Mouse (Mus musculus) hindbrain, embryonic 16.5 days (tissue): ENCODE results near the gene Klk1b3. TPM values are rescaled to one million over a fixed set of nuclear protein-coding genes. Genes with fewer than 3 reads are reported as not detected.
A peak's percentile ranks its signal among the peaks of the same experiment; 100 is the strongest.
"Not testable (repeated sequence)": the region's sequence is repeated elsewhere in the genome, so short reads cannot be mapped to it uniquely, and the experiment has no call there.

Experiments used
- ATAC-seq: fragments of 200-750 bp; cut with Nextera tagmentation; 2 replicates; pipeline ENCODE4 v1.8.0; 2017; ENCODE audit warnings: moderate TSS enrichment, moderate library complexity
- H3K27ac ChIP-seq: fragments of 300-500 bp; sonication (generic); 2 replicates; pipeline ENCODE4 v1.5.1; 2014; ENCODE audit warnings: low read depth, mild to moderate bottlenecking, control low read depth, low read length, moderate library complexity
- H3K27me3 ChIP-seq: fragments of 300-500 bp; sonication (generic); replicated peaks from 2 replicates; pipeline ENCODE4 v1.6.1; 2014; ENCODE audit warnings: low read length; ENCODE audit not compliant: control insufficient read depth, insufficient read depth
- H3K36me3 ChIP-seq: fragments of 300-500 bp; sonication (generic); 2 replicates; pipeline ENCODE4 v1.6.1; 2014; ENCODE audit warnings: mild to moderate bottlenecking, low read length, moderate library complexity, mixed read lengths; ENCODE audit not compliant: control insufficient read depth, insufficient read depth
- H3K4me1 ChIP-seq: fragments of 300-500 bp; sonication (generic); 2 replicates; pipeline ENCODE4 v1.6.1; 2014; ENCODE audit warnings: low read depth, low read length; ENCODE audit not compliant: control insufficient read depth, insufficient read depth
- H3K4me2 ChIP-seq: fragments of 300-500 bp; sonication (generic); 2 replicates; pipeline ENCODE4 v1.6.1; 2014; ENCODE audit warnings: mild to moderate bottlenecking, low read length, control low read depth, moderate library complexity
- H3K4me3 ChIP-seq: fragments of 300-500 bp; sonication (generic); 2 replicates; pipeline ENCODE4 v1.5.1; 2014; ENCODE audit warnings: mild to moderate bottlenecking, low read length, control low read depth, moderate library complexity
- H3K9ac ChIP-seq: fragments of 300-500 bp; sonication (generic); 2 replicates; pipeline ENCODE4 v1.6.1; 2014; ENCODE audit warnings: low read depth, mild to moderate bottlenecking, control low read depth, low read length, moderate library complexity
- H3K9me3 ChIP-seq: fragments of 300-500 bp; sonication (generic); 2 replicates; pipeline ENCODE4 v1.6.1; 2014; ENCODE audit warnings: mild to moderate bottlenecking, low read length, moderate library complexity; ENCODE audit not compliant: control insufficient read depth
- WGBS: fragments of 180-500 bp; shearing (Covaris S2); extraction: QIAGEN DNeasy Blood & Tissue Kit; methylation state at CpG from one replicate; pipeline ENCODE4 v1.1.7; 2014; 5-methylcytosine and 5-hydroxymethylcytosine counted together
- polyA plus RNA-seq: library from polyadenylated mRNA; unstranded; fragments of >200 nt; fragmentation: Nextera tagmentation; extraction: Ambion mirVana; gene quantifications from 2 replicates; pipeline ENCODE4 v1.2.1, GENCODE M21; 2015

The Klk1b3 gene
- polyA plus RNA-seq, 1 experiment from 2014 or later = not detected

- not testable (repeated sequence) for H3K27me3 ChIP-seq, H3K9ac ChIP-seq, H3K4me2 ChIP-seq, ATAC-seq, H3K9me3 ChIP-seq, H3K4me1 ChIP-seq, H3K27ac ChIP-seq, H3K36me3 ChIP-seq, H3K4me3 ChIP-seq
- 87% methylated on average over 6 of the region's 6 CpGs for WGBS
Observed at GRCm38 (mm10) chr7:44222335-44222734, 24.3 kb downstream of the Klk1b3 start.

GRCm38 (mm10) chr7:44225076-44225475 is 27.1 kb downstream of the Klk1b3 start, which contains the start of gene Klk1:
Gene Klk1 (plus strand): TSS chr7:44225360.
- Histone ChIP-seq H3K4me3 (no peak within 1 kb of the TSS), H3K27me3 (no peaks in the 10 kb centered on the region), H3K4me1 (no peaks in the 10 kb centered on the region), H3K9me3 (no peaks in the 10 kb centered on the region), H3K9ac (no peak within 1 kb of the TSS), H3K27ac (no peak within 1 kb of the TSS), H3K36me3 (no peaks in the 10 kb centered on the region), H3K4me2 (no peak within 1 kb of the TSS)
- ATAC-seq = no peak
- WGBS = 75% methylated on average over 1 of the region's 1 CpGs

- Histone ChIP-seq H3K4me1 (no peaks in the 10 kb centered on the region), H3K4me2 (no peak within 1 kb of the TSS), H3K9me3 (no peaks in the 10 kb centered on the region), H3K27ac (no peak within 1 kb of the TSS), H3K9ac (no peak within 1 kb of the TSS), H3K27me3 (no peaks in the 10 kb centered on the region), H3K4me3 (no peak within 1 kb of the TSS), H3K36me3 (no peaks in the 10 kb centered on the region)
- 82% methylated on average over 3 of the region's 3 CpGs for WGBS
- no peak for ATAC-seq
Observed at GRCm38 (mm10) chr7:44235909-44236308, 37.9 kb downstream of the Klk1b3 start, which contains the start of gene Gm36864. Gene Gm36864 (plus strand): TSS chr7:44236177.

GRCm38 (mm10) chr7:44239913-44240312 is 41.9 kb downstream of the Klk1b3 start:
- Histone ChIP-seq H3K4me1 (no peaks in the 10 kb centered on the region), H3K4me2 (no peak overlapping the region), H3K9ac (no peak overlapping the region), H3K36me3 (no peaks in the 10 kb centered on the region), H3K27me3 (no peaks in the 10 kb centered on the region), H3K27ac (no peak overlapping the region), H3K4me3 (no peak overlapping the region), H3K9me3 (no peaks in the 10 kb centered on the region)
- ATAC-seq = no peak
- 57% methylated on average over 2 of the region's 2 CpGs for WGBS

- WGBS = 81% methylated on average over 1 of the region's 1 CpGs
- Histone ChIP-seq H3K4me2 (no peak overlapping the region), H3K9me3 (no peaks in the 10 kb centered on the region), H3K27ac (no peak overlapping the region), H3K27me3 (no peaks in the 10 kb centered on the region), H3K4me3 (no peak overlapping the region), H3K9ac (no peak overlapping the region), H3K4me1 (peaks cover 5% of the 10 kb centered on the region), H3K36me3 (no peaks in the 10 kb centered on the region)
- no peak for ATAC-seq
Observed at GRCm38 (mm10) chr7:44240712-44241111, 42.7 kb downstream of the Klk1b3 start.

- H3K36me3 ChIP-seq = no peaks in the 10 kb centered on the region
- H3K4me3 ChIP-seq = no peak overlapping the region
- peaks cover 5% of the 10 kb centered on the region for H3K4me1 ChIP-seq
- no peak overlapping the region for H3K27ac ChIP-seq
- whole genome bisulfite sequencing = 77% methylated on average over 2 of the region's 2 CpGs
- H3K4me2 ChIP-seq = no peak overlapping the region
- no peak overlapping the region for H3K9ac ChIP-seq
- no peaks in the 10 kb centered on the region for H3K27me3 ChIP-seq
- ATAC-seq = no peak
- H3K9me3 ChIP-seq = no peaks in the 10 kb centered on the region
Observed at GRCm38 (mm10) chr7:44241163-44241562, 43.2 kb downstream of the Klk1b3 start.

- Histone ChIP-seq H3K9me3 (no peaks in the 10 kb centered on the region), H3K4me2 (no peak overlapping the region), H3K9ac (no peak overlapping the region), H3K27ac (no peak overlapping the region), H3K4me1 (peaks cover 15% of the 10 kb centered on the region), H3K36me3 (peaks cover 4% of the 10 kb centered on the region), H3K4me3 (no peak overlapping the region), H3K27me3 (no peaks in the 10 kb centered on the region)
- no peak for ATAC-seq
- WGBS = 64% methylated on average over 1 of the region's 1 CpGs
Observed at GRCm38 (mm10) chr7:44244080-44244479, 46.1 kb downstream of the Klk1b3 start.

GRCm38 (mm10) chr7:44246055-44246983 is 48.3 kb downstream of the Klk1b3 start, which contains the start of the genes 1700028J19Rik and 2410002F23Rik:
Gene 1700028J19Rik (minus strand): TSS chr7:44246695.
Gene 2410002F23Rik (plus strand): TSS chr7:44246722.
- WGBS = under 1% methylated on average over 62 of the region's 62 CpGs
- Histone ChIP-seq H3K9ac (peak within 1 kb of the TSS; percentile 92), H3K36me3 (peaks cover 18% of the 10 kb centered on the region), H3K27me3 (no peaks in the 10 kb centered on the region), H3K9me3 (no peaks in the 10 kb centered on the region), H3K4me3 (peak within 1 kb of the TSS; percentile 84), H3K27ac (peak within 1 kb of the TSS; percentile 95), H3K4me2 (peak within 1 kb of the TSS; percentile 86), H3K4me1 (peaks cover 21% of the 10 kb centered on the region)
- peak; percentile 87 for ATAC-seq

GRCm38 (mm10) chr7:44246984-44247470 is 49.0 kb downstream of the Klk1b3 start:
- H3K27ac ChIP-seq = peak overlapping the region; percentile 95
- peak overlapping the region; percentile 86 for H3K4me2 ChIP-seq
- no peaks in the 10 kb centered on the region for H3K9me3 ChIP-seq
- ATAC-seq = peak; percentile 37
- H3K4me1 ChIP-seq = peaks cover 21% of the 10 kb centered on the region
- H3K36me3 ChIP-seq = peaks cover 18% of the 10 kb centered on the region
- peak overlapping the region; percentile 84 for H3K4me3 ChIP-seq
- H3K27me3 ChIP-seq = no peaks in the 10 kb centered on the region
- WGBS = under 1% methylated on average over 23 of the region's 23 CpGs
- peak overlapping the region; percentile 92 for H3K9ac ChIP-seq
